ENCODE assay signal across 9 mouse cellular contexts in genomic region chr6:112925234-112925975, GRCm38 (mm10). TPM values are rescaled to one million over a fixed set of nuclear protein-coding genes. Genes with fewer than 3 reads are reported as not detected.
DNase-seq lines count a peak whose midpoint lies in the region; ATAC-seq and TF ChIP-seq lines count a peak whose summit lies in the region.
"Had no signal": no experiment of that assay in that cellular context is flagged by ENCODE, and none has a peak within 500 bp of the region (broad histone marks: within the 10 kb centered on the region; RNA-seq: fewer than 3 reads in every experiment).

No protein-coding gene starts in this region.

- no peak overlapping the region for H3K4me2 ChIP-seq in heart, embryonic 14.5 days (ENCODE audit: low read length)
- no peak overlapping the region for H3K4me2 ChIP-seq in CH12.LX (ENCODE audit: insufficient read depth, low read depth, poor library complexity, severe bottlenecking)

- 54% methylated on average over 11 of the region's 11 CpGs for WGBS in heart, embryonic 14.5 days
- 54% methylated on average over 11 of the region's 11 CpGs for WGBS in heart, embryonic 10.5 days

- no peak for TF ChIP-seq CTCF in CH12.LX (conservative IDR thresholded peaks at IDR 0.05 in 1 of 2, IDR thresholded peaks at IDR 0.05 in 1 of 2; ENCODE audit: low read depth in 2 of 2, low read length in 2 of 2)

- H3K27me3 ChIP-seq in heart, embryonic 14.5 days (ENCODE audit: control insufficient read depth, insufficient read depth, low read length), result no peaks in the 10 kb centered on the region
- no peaks in the 10 kb centered on the region; the same call in 1 of the 2 replicates for H3K27me3 ChIP-seq in heart, embryonic 10.5 days (ENCODE audit: insufficient read depth, poor library complexity, severe bottlenecking)
- no peaks in the 10 kb centered on the region for H3K27me3 ChIP-seq in CH12.LX (replicated peaks)

- 0 out of 2 replicates have a peak, but pooled peaks cover under 1% of the 10 kb centered on the region for H3K79me2 ChIP-seq in CH12.LX (replicated peaks; ENCODE audit: control insufficient read depth, extremely low read depth, insufficient read depth, poor library complexity, severe bottlenecking)

- dilution Hi-C loops in CH12.LX (cut with MboI; ENCODE audit: extremely low pct_ligation_motif_present, extremely low pct_unique_long_range_greater_than_20kb, low sequenced_read_pairs), result no loop called here

- no peak overlapping the region for H3K4me3 ChIP-seq in heart, embryonic 14.5 days (ENCODE audit: control insufficient read depth in 1 of 2, insufficient read depth in 1 of 2, low read depth in 1 of 2, low read length in 2 of 2)
- H3K4me3 ChIP-seq in heart, embryonic 10.5 days, result no peak overlapping the region
- H3K4me3 ChIP-seq in CH12.LX (replicated peaks in 1 of 3; ENCODE audit: low read depth in 2 of 3, low read length in 2 of 3, poor library complexity in 1 of 3), result no peak overlapping the region
- H3K4me3 ChIP-seq: heart, adult 2 months had no signal

- TF ChIP-seq EP300 in CH12.LX (IDR thresholded peaks at IDR 0.05; ENCODE audit: low read length), result peak; percentile 69

- no peaks in the 10 kb centered on the region for H3K36me3 ChIP-seq in heart, embryonic 14.5 days (ENCODE audit: control insufficient read depth, insufficient read depth, low read length)
- no peaks in the 10 kb centered on the region for H3K36me3 ChIP-seq in heart, embryonic 10.5 days
- peaks cover 0 to 7% of the 10 kb centered on the region in 2 experiments for H3K36me3 ChIP-seq in CH12.LX (replicated peaks in 1 of 2; ENCODE audit: control insufficient read depth in 1 of 2, insufficient read depth in 1 of 2, low read length in 1 of 2)

- ATAC-seq in heart, embryonic 14.5 days (ENCODE audit: insufficient number of reproducible peaks, insufficient read depth, low FRiP score, low read depth), result no peak

- in situ Hi-C loops in CH12.LX (cut with MboI; ENCODE audit: low pct_ligation_motif_present, low pct_unique_long_range_greater_than_20kb, low sequenced_read_pairs), result no loop called here

- H3K9me3 ChIP-seq in heart, embryonic 14.5 days (ENCODE audit: control insufficient read depth, low read length), result no peaks in the 10 kb centered on the region
- H3K9me3 ChIP-seq in heart, embryonic 10.5 days, result no peaks in the 10 kb centered on the region; the same call in 1 of the 2 replicates
- peaks cover 3% of the 10 kb centered on the region for H3K9me3 ChIP-seq in CH12.LX (replicated peaks; ENCODE audit: low read length)

- no peak overlapping the region for H3K9ac ChIP-seq in heart, embryonic 14.5 days (ENCODE audit: low read length)
- H3K9ac ChIP-seq in CH12.LX (ENCODE audit: insufficient read depth, low read depth), result no peak overlapping the region

- TF ChIP-seq POLR2A in CH12.LX (IDR thresholded peaks at IDR 0.05; ENCODE audit: low read depth, low read length), result no peak

- H3K4me1 ChIP-seq in heart, embryonic 14.5 days (ENCODE audit: control insufficient read depth in 2 of 2, insufficient read depth in 2 of 2, low read length in 2 of 2), result peaks cover 2 to 4% of the 10 kb centered on the region in 2 experiments; a peak in 3 of 4 replicates
- H3K4me1 ChIP-seq in heart, embryonic 10.5 days, result 0 out of 2 replicates have a peak, but pooled peaks cover 6% of the 10 kb centered on the region
- peaks cover 0 to 9% of the 10 kb centered on the region in 2 experiments; a peak in 3 of 4 replicates for H3K4me1 ChIP-seq in CH12.LX (ENCODE audit: control insufficient read depth in 1 of 2, insufficient read depth in 2 of 2)

- no peak for DNase-seq in heart, embryonic 10.5 days (ENCODE audit: low spot score)
- DNase-seq in CH12.LX (ENCODE audit: extremely low read depth), result no peak
- peak; percentile 65 for DNase-seq in cerebellum, adult 9-11 months
- peak; percentile 10 for DNase-seq in induced T-regulatory cell, adult 2 months (ENCODE audit: low read depth)
- DNase-seq in urinary bladder, postnatal 36 days (ENCODE audit: low spot score in 2 of 2), result peak; percentile 45 to 53
- no peak for DNase-seq in spleen, postnatal 10 days (ENCODE audit: low spot score in 2 of 2)
- no peak for DNase-seq in retina, postnatal 1 day

- TF ChIP-seq RAD21 in CH12.LX (IDR thresholded peaks at IDR 0.05; ENCODE audit: low read depth, low read length), result no peak

- H3K27ac ChIP-seq in heart, embryonic 14.5 days (replicated peaks in 1 of 2; ENCODE audit: control insufficient read depth in 1 of 2, insufficient read depth in 1 of 2, low read depth in 2 of 2, low read length in 2 of 2), result peak overlapping the region; percentile 25 to 41; a peak in 3 of 4 replicates
- no peak overlapping the region for H3K27ac ChIP-seq in heart, embryonic 10.5 days
- no peak overlapping the region for H3K27ac ChIP-seq in CH12.LX (ENCODE audit: insufficient read depth, low read depth)
- H3K27ac ChIP-seq: heart, adult 2 months had no signal

TF ChIP-seq in CH12.LX, 34 proteins besides CTCF, POLR2A, EP300 and RAD21:
- TF ChIP-seq JUND (conservative IDR thresholded peaks at IDR 0.05; ENCODE audit: low read depth, low read length) (0 out of 2 replicates have a peak, but pooled peaks have one; percentile 20), TBP (conservative IDR thresholded peaks at IDR 0.05; ENCODE audit: low read depth, low read length) (no peak), TCF12 (IDR thresholded peaks at IDR 0.05; ENCODE audit: low read depth, low read length) (peak; percentile 22; the same call in 1 of the 2 replicates), ZNF384 (IDR thresholded peaks at IDR 0.05; ENCODE audit: low read depth, low read length) (no peak), ETS1 (conservative IDR thresholded peaks at IDR 0.05; ENCODE audit: low read depth, low read length) (0 out of 2 replicates have a peak, but pooled peaks have one; percentile 10), IRF4 (IDR thresholded peaks at IDR 0.05; ENCODE audit: low read depth, low read length) (peak; percentile 75)
TF ChIP-seq in CH12.LX: peak in this region for 4.

RNA-seq across cellular contexts. Expression of gene Srgap3, which starts 21.7 kb away (rescaled TPM):
- 0.81 and 1.1 TPM in 2 replicates for polyA plus RNA-seq in heart, embryonic 14.5 days (2014; fragmentation: Nextera tagmentation; extraction: Ambion mirVana)
- 0.74 and 1.4 TPM in 2 replicates for polyA plus RNA-seq in heart, embryonic 10.5 days (2016; fragmentation: Nextera tagmentation; extraction: Ambion mirVana)
- total RNA-seq in CH12.LX (2012; rRNA removed) (2.1 and 2.3 TPM in 2 replicates), CH12.LX (2014; rRNA removed) (1.0 and 1.5 TPM in 2 replicates)
- polyA plus RNA-seq in CH12.LX (2012; ENCODE audit: insufficient read length, low read depth), result 3.5 and 4.5 TPM in 2 replicates

Comparison
In these comparisons a context has a peak if more than half of its experiments do, and no peak if none do; other contexts are left out.
1. H3K27ac ChIP-seq: peak in heart, embryonic 14.5 days (2 of 2); none in heart, embryonic 10.5 days (single experiment) and CH12.LX (single experiment).
2. DNase-seq: peak in cerebellum, adult 9-11 months (single experiment), induced T-regulatory cell, adult 2 months (single experiment) and urinary bladder, postnatal 36 days (2 of 2); none in heart, embryonic 10.5 days (single experiment), CH12.LX (single experiment), spleen, postnatal 10 days (0 of 2) and retina, postnatal 1 day (single experiment).